Mouse (Mus musculus) lung, postnatal 0 days (tissue): Measurements from ENCODE around the gene Fcgr2b.
A peak's percentile ranks its signal among the peaks of the same experiment; 100 is the strongest.

Experiments
- CTCF ChIP-seq: IDR thresholded peaks from 2 replicates; pipeline ENCODE4 v1.5.1; 2016; ENCODE audit warnings: antibody characterized with exemption, mild to moderate bottlenecking
- EP300 ChIP-seq: IDR thresholded peaks from 2 replicates; pipeline ENCODE4 v1.6.1; 2016; ENCODE audit warnings: antibody characterized with exemption, mild to moderate bottlenecking, control low read depth

DNA sequence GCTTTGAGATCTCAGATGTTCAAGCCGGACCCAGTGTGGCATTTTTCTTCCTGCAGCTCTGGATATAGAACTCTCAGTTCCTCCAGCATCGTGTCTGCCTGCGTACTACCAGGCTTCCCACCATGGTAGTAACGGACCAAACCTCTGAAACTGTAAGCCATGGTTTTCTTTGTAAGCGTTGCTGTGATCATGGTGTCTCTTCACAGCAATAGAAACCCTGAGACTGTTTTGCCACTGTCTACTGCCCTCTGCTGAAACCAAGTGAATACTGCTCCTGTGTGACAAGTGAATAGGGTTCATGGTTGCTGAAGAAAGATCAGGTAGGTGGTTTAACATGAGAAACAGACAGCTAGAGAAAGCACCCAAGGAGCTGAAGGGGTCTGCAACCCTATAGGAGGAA, 16.2 kb upstream of the Fcgr2b start:
- peak; percentile 74 for TF ChIP-seq CTCF
- TF ChIP-seq EP300, result no peak
